31 mouse cellular contexts compared by ENCODE assay signal in the genomic region with DNA sequence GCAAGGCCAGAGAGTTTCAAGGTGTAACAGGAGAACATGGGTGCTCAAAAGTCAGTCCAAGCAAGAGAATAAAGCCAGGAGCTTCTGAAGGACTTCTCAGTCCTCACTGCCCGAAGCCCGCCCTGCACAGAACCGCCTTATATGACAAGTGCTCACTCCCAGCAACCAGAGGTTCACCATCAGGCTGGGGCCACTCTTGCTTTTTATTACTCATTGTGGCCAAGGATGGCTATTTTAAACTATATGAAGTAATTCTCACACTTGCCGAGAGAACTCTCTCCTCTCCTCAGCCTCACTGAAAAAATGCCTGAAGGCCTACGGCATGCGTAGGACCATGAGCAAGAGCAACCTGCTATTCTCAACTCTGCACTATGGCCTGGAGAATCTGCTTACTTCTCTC.
"Had no signal": no experiment of that assay in that cellular context is flagged by ENCODE, and none has a peak within 500 bp of the region (broad histone marks: within the 10 kb centered on the region; RNA-seq: fewer than 3 reads in every experiment).

No protein-coding gene starts in this region.

- H3K27ac ChIP-seq: limb, embryonic 10.5 days; limb, embryonic 12.5 days; limb, embryonic 13.5 days; limb, embryonic 15.5 days; liver, embryonic 12.5 days; liver, embryonic 13.5 days; liver, embryonic 14.5 days; liver, embryonic 15.5 days; lung, embryonic 15.5 days; macrophage; midbrain, embryonic 10.5 days; midbrain, embryonic 12.5 days; midbrain, embryonic 13.5 days; midbrain, embryonic 15.5 days; neural tube, embryonic 12.5 days had no signal

- H3K9ac ChIP-seq: limb, embryonic 12.5 days; limb, embryonic 13.5 days; limb, embryonic 15.5 days; liver, embryonic 12.5 days; liver, embryonic 13.5 days; liver, embryonic 14.5 days; liver, embryonic 15.5 days; liver, postnatal 0 days; lung, embryonic 14.5 days; lung, embryonic 15.5 days; midbrain, embryonic 12.5 days; midbrain, embryonic 13.5 days; midbrain, embryonic 15.5 days; neural tube, embryonic 12.5 days had no signal

- H3K4me3 ChIP-seq: limb, embryonic 10.5 days; limb, embryonic 12.5 days; limb, embryonic 13.5 days; limb, embryonic 15.5 days; liver, embryonic 12.5 days; liver, embryonic 13.5 days; liver, embryonic 15.5 days; lung, embryonic 15.5 days; megakaryocyte, embryonic 14.5 days; midbrain, embryonic 10.5 days; midbrain, embryonic 12.5 days; midbrain, embryonic 13.5 days; midbrain, embryonic 15.5 days; myocyte; neural tube, embryonic 12.5 days had no signal

- ATAC-seq: liver, embryonic 12.5 days; liver, postnatal 0 days; lung, postnatal 0 days; midbrain, embryonic 13.5 days; midbrain, embryonic 15.5 days; midbrain, embryonic 16.5 days had no signal

- H3K4me1 ChIP-seq: liver, embryonic 12.5 days; liver, embryonic 13.5 days; liver, embryonic 15.5 days; lung, embryonic 15.5 days; midbrain, embryonic 12.5 days; midbrain, embryonic 13.5 days; midbrain, embryonic 15.5 days; neural tube, embryonic 12.5 days had no signal

- H3K36me3 ChIP-seq: midbrain, embryonic 12.5 days; midbrain, embryonic 13.5 days; midbrain, embryonic 15.5 days; neural tube, embryonic 12.5 days had no signal

- H3K4me2 ChIP-seq: limb, embryonic 12.5 days; limb, embryonic 13.5 days; limb, embryonic 15.5 days; liver, embryonic 11.5 days; liver, embryonic 12.5 days; liver, embryonic 13.5 days; liver, embryonic 15.5 days; lung, embryonic 14.5 days; lung, embryonic 15.5 days; midbrain, embryonic 11.5 days; midbrain, embryonic 12.5 days; midbrain, embryonic 13.5 days; midbrain, embryonic 15.5 days; neural tube, embryonic 12.5 days had no signal

- H3K27me3 ChIP-seq: limb, embryonic 12.5 days; limb, embryonic 13.5 days; limb, embryonic 15.5 days; liver, embryonic 12.5 days; liver, embryonic 13.5 days; liver, embryonic 15.5 days; lung, embryonic 15.5 days; megakaryocyte, embryonic 14.5 days; midbrain, embryonic 12.5 days; midbrain, embryonic 13.5 days; midbrain, embryonic 15.5 days; neural tube, embryonic 12.5 days had no signal

- H3K9me3 ChIP-seq: limb, embryonic 10.5 days; limb, embryonic 12.5 days; limb, embryonic 13.5 days; limb, embryonic 15.5 days; liver, embryonic 12.5 days; liver, embryonic 13.5 days; liver, embryonic 15.5 days; lung, embryonic 15.5 days; megakaryocyte, embryonic 14.5 days; midbrain, embryonic 10.5 days; midbrain, embryonic 12.5 days; midbrain, embryonic 13.5 days; midbrain, embryonic 15.5 days; neural tube, embryonic 12.5 days had no signal

- DNase-seq: left cerebral cortex, postnatal 4 days; liver; liver, embryonic 13.5 days; liver, postnatal 0 days; lung, adult 18-20 months; lung, adult 2 months; lung, embryonic 14.5 days; lung, postnatal 14 days; lung, postnatal 36 days; lung, postnatal 4 days; midbrain, embryonic 14.5 days had no signal
